Mouse (Mus musculus) C3H10T1/2 (cell line): Measurements from ENCODE around the gene Stab1. TPM values are rescaled to one million over a fixed set of nuclear protein-coding genes. Genes with fewer than 3 reads are reported as not detected.

Experiments
- polyA plus RNA-seq, 2 experiments: library from polyadenylated mRNA; unstranded; fragments of >200 nt; fragmentation: generic; extraction: Trizol; gene quantifications; one replicate each; pipeline ENCODE4 v1.2.1; 2012; ENCODE audit warnings: missing spikeins in 2 of 2

Gene Stab1
- under 1 TPM; 0.18 to 0.72 TPM for polyA plus RNA-seq

DNA sequence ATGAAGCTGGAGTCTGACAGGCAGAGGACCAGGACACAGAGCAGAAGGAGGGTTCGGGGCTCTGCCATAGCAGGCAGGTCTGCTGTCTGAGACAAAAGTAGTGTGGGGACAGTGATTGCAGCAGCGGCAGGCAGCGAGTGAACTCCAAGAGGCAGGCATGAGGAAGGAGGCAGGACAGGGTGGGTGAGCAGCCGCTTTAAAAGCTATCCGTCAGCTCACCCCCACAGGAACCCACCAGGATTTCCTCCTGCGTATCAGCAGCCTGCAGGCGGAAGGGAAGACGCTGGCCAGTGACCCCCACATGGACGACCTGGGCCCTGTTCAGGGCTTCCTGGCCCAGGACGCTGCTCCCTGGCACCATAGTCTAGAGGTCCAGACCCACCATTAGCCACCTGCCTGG lies at the start of gene Stab1:
Gene Stab1 (minus strand): TSS at position 217 of the 400 bp plus-strand sequence.

DNA sequence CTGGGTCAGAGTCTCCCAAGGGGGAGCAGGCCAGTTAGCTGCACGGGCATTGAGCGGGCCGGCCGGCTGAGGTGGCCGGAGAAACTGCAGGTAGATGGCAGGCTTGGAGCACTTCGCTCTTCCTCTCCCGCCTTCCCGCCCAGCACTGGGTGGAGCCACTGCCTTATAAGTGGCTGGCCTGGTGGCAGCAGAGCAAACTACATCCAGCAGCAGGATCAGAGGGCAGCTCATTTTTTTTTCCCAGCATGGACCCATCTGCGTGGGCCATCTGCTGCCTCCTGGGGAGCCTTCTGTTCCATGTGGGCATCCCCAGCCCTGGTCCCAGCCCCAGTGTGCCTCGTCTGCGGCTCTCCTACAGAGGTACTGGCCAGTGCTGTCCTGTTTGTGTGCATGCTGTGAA lies 49.2 kb upstream of the Stab1 start, which contains the start of gene Sema3g:
Gene Sema3g (plus strand): TSS at position 195 of the 400 bp plus-strand sequence.

DNA sequence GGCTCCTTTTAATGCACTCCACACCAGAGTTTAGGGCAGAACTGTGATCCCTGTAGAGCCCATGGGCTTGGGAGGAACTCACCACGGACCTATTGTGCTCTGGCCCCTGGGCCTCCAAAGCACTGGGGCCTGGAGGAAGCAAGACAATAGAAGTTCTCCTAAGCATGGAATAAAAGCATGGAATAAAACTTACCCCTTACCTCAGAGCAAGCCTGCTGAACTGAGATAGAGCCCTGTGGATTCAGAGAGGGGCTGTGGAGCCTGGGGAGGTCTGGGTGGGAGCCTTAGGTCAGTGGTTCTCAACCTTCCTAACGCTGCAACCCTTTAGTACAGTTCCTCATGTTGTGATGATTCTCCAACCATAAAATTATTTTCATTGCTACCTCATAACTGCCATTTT lies 48.4 kb upstream of the Stab1 start, which contains the start of gene Nisch:
Gene Nisch (minus strand): TSS at position 101 of the 400 bp plus-strand sequence.

DNA sequence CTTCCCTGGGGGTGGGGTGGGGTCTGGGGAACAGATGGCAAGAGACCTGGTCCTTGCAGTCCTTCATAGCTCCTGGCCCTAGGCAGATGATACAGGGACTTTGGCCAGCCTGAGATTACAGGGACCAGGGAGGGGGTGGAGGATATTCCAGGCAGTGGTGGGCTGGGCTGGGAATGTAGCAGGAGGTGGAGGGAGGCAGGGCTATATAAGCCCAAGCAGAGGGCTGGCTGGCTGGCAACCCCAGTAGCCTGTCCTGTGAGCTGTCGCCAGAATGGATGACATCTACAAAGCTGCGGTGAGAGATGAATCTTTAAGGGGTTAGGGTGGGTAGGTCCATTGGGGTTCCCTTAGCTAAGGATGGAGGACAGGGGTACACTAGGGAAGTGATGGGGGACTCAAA lies 39.6 kb upstream of the Stab1 start, which contains the start of gene Tnnc1:
Gene Tnnc1 (plus strand): TSS at position 229 of the 400 bp plus-strand sequence.

DNA sequence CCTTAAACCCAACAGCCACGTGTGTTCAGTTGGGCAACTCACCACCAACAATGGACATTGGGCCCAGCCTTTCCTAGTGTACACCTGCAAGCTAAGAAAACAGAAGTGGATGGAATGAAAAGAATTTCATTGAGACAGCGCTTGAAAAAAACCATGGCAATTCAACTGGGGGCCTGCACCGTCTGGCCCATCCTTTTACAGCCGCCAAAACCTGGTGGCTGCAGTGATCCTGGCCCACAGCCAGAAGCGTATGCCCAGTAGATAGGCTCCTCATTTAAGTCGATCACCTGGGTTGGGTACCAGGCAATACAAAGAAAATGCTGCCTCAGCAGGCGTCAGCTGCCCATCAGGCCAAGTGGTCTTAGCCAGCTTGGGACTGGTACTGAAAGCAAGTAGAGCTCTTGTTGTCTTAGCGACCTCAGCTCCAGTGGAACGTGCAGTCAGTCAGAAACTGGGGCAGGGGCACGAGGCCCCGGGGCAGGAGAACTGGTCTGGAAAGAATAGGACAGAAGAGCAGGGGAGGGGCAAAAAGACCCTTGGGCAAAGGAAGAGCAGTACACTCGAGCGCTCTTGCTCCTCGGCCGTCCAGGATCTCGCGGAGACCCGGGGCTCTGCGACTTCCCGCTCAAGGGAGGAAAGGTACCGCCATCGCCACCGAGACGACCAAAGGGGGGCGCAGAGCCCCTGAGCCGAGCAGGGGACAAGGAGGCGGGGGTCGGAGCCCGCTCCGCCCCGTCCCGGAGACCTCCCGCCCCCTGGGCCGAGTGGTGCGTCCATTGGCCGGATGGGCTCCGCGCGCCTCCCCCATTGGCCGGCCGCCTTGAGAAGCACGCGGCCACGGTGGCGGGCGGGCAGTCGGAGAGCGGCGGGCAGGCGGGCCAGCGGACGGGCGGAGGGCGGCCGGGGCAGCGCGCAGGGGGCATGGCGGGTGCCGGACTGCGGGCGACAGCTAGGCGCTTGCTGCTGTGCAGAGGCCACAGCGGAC lies 37.9 kb downstream of the Stab1 start, which contains the start of gene Nt5dc2:
Gene Nt5dc2 (plus strand): TSS at position 818 of the 985 bp plus-strand sequence.

DNA sequence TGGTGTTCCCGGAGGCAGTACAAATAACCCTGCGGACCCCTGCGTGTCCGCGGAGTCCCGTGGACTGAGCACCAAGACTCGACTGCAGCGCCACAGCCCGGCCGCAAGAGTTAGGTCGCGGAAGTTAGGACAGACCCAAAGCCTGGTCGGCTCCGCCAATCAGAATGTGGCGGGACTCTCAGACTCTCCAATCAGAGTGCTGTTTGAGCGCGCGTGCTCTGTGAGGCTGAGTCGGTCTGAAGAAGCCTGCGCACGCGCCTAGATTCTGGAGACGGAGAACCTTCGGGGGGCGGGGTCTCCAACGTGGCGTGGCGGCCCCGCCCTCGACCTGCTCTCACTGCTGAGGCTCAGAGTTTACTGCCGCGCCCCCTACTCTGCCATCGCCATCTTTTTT lies 39.6 kb downstream of the Stab1 start, which contains the start of gene Smim4:
Gene Smim4 (minus strand): TSS at position 131 of the 394 bp plus-strand sequence.

Other genes with a start within 250 kb of the Stab1 start
- under 1 TPM; 0.02 to 0.05 TPM for gene Itih3, start 244.9 kb downstream of the Stab1 start, polyA plus RNA-seq
- not detected for gene Itih1, start 225.4 kb downstream of the Stab1 start, polyA plus RNA-seq
- gene Nek4, start 217.3 kb downstream of the Stab1 start, polyA plus RNA-seq, result 1 to 10 TPM in 1 of 2 experiments, under 1 TPM in 1; 0.41 to 5.3 TPM
- 10 to 100 TPM in 1 of 2 experiments, 1 to 10 TPM in 1; 1.9 to 39.1 TPM for gene Glt8d1, start 167.2 kb downstream of the Stab1 start, polyA plus RNA-seq
- gene Spcs1, start 167.0 kb downstream of the Stab1 start, polyA plus RNA-seq, result 100 to 1,000 TPM in 1 of 2 experiments, 10 to 100 TPM in 1; 93.8 to 262 TPM
- 1 to 10 TPM; 1.5 to 7.7 TPM for gene Pbrm1, start 149.5 kb downstream of the Stab1 start, polyA plus RNA-seq
- gene Gnl3, start 149.5 kb downstream of the Stab1 start, polyA plus RNA-seq, result 1 to 10 TPM; 6.0 to 9.3 TPM
- gene Smim4, start 39.7 kb downstream of the Stab1 start, polyA plus RNA-seq, result 10 to 100 TPM; 53.9 to 87.6 TPM
- gene Nt5dc2, start 37.6 kb downstream of the Stab1 start, polyA plus RNA-seq, result 100 to 1,000 TPM; 119 to 155 TPM
- 10 to 100 TPM in 1 of 2 experiments, 1 to 10 TPM in 1; 5.0 to 10.6 TPM for gene Tnnc1, start 39.7 kb upstream of the Stab1 start, polyA plus RNA-seq
- 100 to 1,000 TPM in 1 of 2 experiments, 10 to 100 TPM in 1; 61.9 to 240 TPM for gene Nisch, start 48.3 kb upstream of the Stab1 start, polyA plus RNA-seq
- gene Sema3g, start 49.2 kb upstream of the Stab1 start, polyA plus RNA-seq, result under 1 TPM; under 0.01 to 0.34 TPM
- gene Phf7, start 82.7 kb upstream of the Stab1 start, polyA plus RNA-seq, result 1 to 10 TPM; 1.4 to 5.0 TPM
- 10 to 100 TPM; 15.3 to 31.4 TPM for gene Bap1, start 82.8 kb upstream of the Stab1 start, polyA plus RNA-seq
- gene Dnah1, start 155.3 kb upstream of the Stab1 start, polyA plus RNA-seq, result under 1 TPM in 1 of 2 experiments, not detected in 1; under 0.01 TPM
- 1 to 10 TPM in 1 of 2 experiments, under 1 TPM in 1; 0.25 to 5.8 TPM for gene Capn7, start 168.0 kb upstream of the Stab1 start, polyA plus RNA-seq